Mouse (Mus musculus): Measurements from ENCODE around the gene Gm13694. TPM values are rescaled to one million over a fixed set of nuclear protein-coding genes. Genes with fewer than 3 reads are reported as not detected.
"Not testable (repeated sequence)": the region's sequence is repeated elsewhere in the genome, so short reads cannot be mapped to it uniquely, and the experiment has no call there.

The Gm13694 gene
- 1 to 10 TPM; 2.5 to 2.9 TPM for total RNA-seq (2021)
- long read RNA-seq, experiment 1, partial matches to known transcripts, result 0 of 1 reads
- long read RNA-seq, experiment 1, other reads (novel, unspliced or antisense), result 0 of 1 reads
- long read RNA-seq, experiment 2, result 0 reads

GRCm38 (mm10) chr2:83978633-83979032 lies at the start of gene Gm13694:
Gm13694 (plus strand) TSS chr2:83978933.
- not testable (repeated sequence) for DNase-seq (ENCODE audit: low spot score in 2 of 2)

GRCm38 (mm10) chr2:83929478-83930088 lies 49.1 kb upstream of the Gm13694 start:
- no peak for DNase-seq (ENCODE audit: low spot score in 2 of 2)

- DNase-seq (ENCODE audit: low spot score in 2 of 2), result no peak
Observed at GRCm38 (mm10) chr2:83940931-83941361, 37.8 kb upstream of the Gm13694 start, which contains the start of gene Zswim2. Zswim2 (minus strand) TSS chr2:83941228.

GRCm38 (mm10) chr2:83941378-83941777 lies 37.4 kb upstream of the Gm13694 start:
- DNase-seq (ENCODE audit: low spot score in 2 of 2), result no peak

GRCm38 (mm10) chr2:83941792-83942191 lies 36.9 kb upstream of the Gm13694 start:
- DNase-seq (ENCODE audit: low spot score in 2 of 2), result no peak

GRCm38 (mm10) chr2:83955393-83955792 lies 23.3 kb upstream of the Gm13694 start, which contains the start of gene Gm13698:
Gm13698 (plus strand) TSS chr2:83955693.
- DNase-seq (ENCODE audit: low spot score in 2 of 2), result not testable (repeated sequence)

GRCm38 (mm10) chr2:83961203-83961602 lies 17.5 kb upstream of the Gm13694 start, which contains the start of gene Gm13693:
Gm13693 (plus strand) TSS chr2:83961503.
- not testable (repeated sequence) for DNase-seq (ENCODE audit: low spot score in 2 of 2)

- DNase-seq (ENCODE audit: low spot score in 2 of 2), result not testable (repeated sequence)
Observed at GRCm38 (mm10) chr2:83967013-83967412, 11.7 kb upstream of the Gm13694 start, which contains the start of gene Gm13695. Gm13695 (plus strand) TSS chr2:83967313.

GRCm38 (mm10) chr2:83972823-83973222 lies 5.9 kb upstream of the Gm13694 start, which contains the start of gene Gm13696:
Gm13696 (plus strand) TSS chr2:83973123.
- DNase-seq (ENCODE audit: low spot score in 2 of 2), result not testable (repeated sequence)

GRCm38 (mm10) chr2:83984443-83984842 lies 5.7 kb downstream of the Gm13694 start, which contains the start of gene Gm13697:
Gm13697 (plus strand) TSS chr2:83984743.
- not testable (repeated sequence) for DNase-seq (ENCODE audit: low spot score in 2 of 2)

- not testable (repeated sequence) for DNase-seq (ENCODE audit: low spot score in 2 of 2)
Observed at GRCm38 (mm10) chr2:83990253-83990652, 11.5 kb downstream of the Gm13694 start, which contains the start of gene Gm13691. Gm13691 (plus strand) TSS chr2:83990553.

GRCm38 (mm10) chr2:83993639-83994255 lies 15.0 kb downstream of the Gm13694 start:
- DNase-seq (ENCODE audit: low spot score in 2 of 2), result not testable (repeated sequence)

- DNase-seq (ENCODE audit: low spot score in 2 of 2), result not testable (repeated sequence)
Observed at GRCm38 (mm10) chr2:83994526-83994925, 15.8 kb downstream of the Gm13694 start.

- no peak for DNase-seq (ENCODE audit: low spot score in 2 of 2)
Observed at GRCm38 (mm10) chr2:84008913-84009312, 30.2 kb downstream of the Gm13694 start.

- no peak for DNase-seq (ENCODE audit: low spot score in 2 of 2)
Observed at GRCm38 (mm10) chr2:84009818-84010217, 31.1 kb downstream of the Gm13694 start.

GRCm38 (mm10) chr2:84014572-84014971 lies 35.8 kb downstream of the Gm13694 start:
- DNase-seq (ENCODE audit: low spot score in 2 of 2), result no peak

- DNase-seq (ENCODE audit: low spot score in 2 of 2), result not testable (repeated sequence)
Observed at GRCm38 (mm10) chr2:84016291-84016690, 37.6 kb downstream of the Gm13694 start.

- DNase-seq (ENCODE audit: low spot score in 2 of 2), result no peak
Observed at GRCm38 (mm10) chr2:84018330-84018729, 39.6 kb downstream of the Gm13694 start.

- DNase-seq (ENCODE audit: low spot score in 2 of 2), result no peak
Observed at GRCm38 (mm10) chr2:84019519-84020305, 41.0 kb downstream of the Gm13694 start.

- DNase-seq (ENCODE audit: low spot score in 2 of 2), result no peak
Observed at GRCm38 (mm10) chr2:84021930-84022329, 43.2 kb downstream of the Gm13694 start.

GRCm38 (mm10) chr2:84022905-84023304 lies 44.2 kb downstream of the Gm13694 start:
- DNase-seq (ENCODE audit: low spot score in 2 of 2), result no peak
